Mouse (Mus musculus) erythroblast, embryonic 14.5 days (primary cell): ENCODE measurements around the gene Klhl42. TPM values are rescaled to one million over a fixed set of nuclear protein-coding genes. Genes with fewer than 3 reads are reported as not detected.

Source experiments
- H3K27me3 ChIP-seq: 2 replicates; pipeline ENCODE4 v1.6.1; 2012; ENCODE audit warnings: inconsistent platforms; ENCODE audit not compliant: control insufficient read depth
- H3K36me3 ChIP-seq: 2 replicates; pipeline ENCODE4 v1.6.1; 2012; ENCODE audit warnings: mild to moderate bottlenecking, inconsistent platforms; ENCODE audit not compliant: control insufficient read depth
- H3K4me1 ChIP-seq: 2 replicates; pipeline ENCODE4 v1.6.1; 2012; ENCODE audit warnings: inconsistent platforms; ENCODE audit not compliant: control insufficient read depth
- H3K4me3 ChIP-seq: replicated peaks from 2 replicates; pipeline ENCODE3; 2012; ENCODE audit warnings: moderate library complexity, mild to moderate bottlenecking, inconsistent platforms
- H3K9me3 ChIP-seq: 2 replicates; pipeline ENCODE4 v1.6.1; 2012; ENCODE audit warnings: low read length, inconsistent platforms, mixed read lengths; ENCODE audit not compliant: control insufficient read depth
- GATA1 ChIP-seq: IDR thresholded peaks from 2 replicates; pipeline ENCODE4 v1.6.1; 2012; ENCODE audit warnings: low read length, inconsistent platforms, mixed read lengths
- TAL1 ChIP-seq: IDR thresholded peaks from 3 replicates; pipeline ENCODE4 v1.6.1; 2012; ENCODE audit warnings: low read length, inconsistent platforms, mixed read lengths
- polyA plus RNA-seq: library from polyadenylated mRNA; stranded (reverse); fragments of >175 nt; gene quantifications from 2 replicates; pipeline ENCODE4 v1.2.3, GENCODE M21; 2012

The Klhl42 gene
- polyA plus RNA-seq, 1 experiment = 0.02 TPM

- no peak for TF ChIP-seq GATA1
- TF ChIP-seq TAL1 = no peak
- H3K36me3 ChIP-seq = peaks cover 62% of the 10 kb centered on the region
- H3K4me3 ChIP-seq = no peak overlapping the region
- H3K9me3 ChIP-seq = no peaks in the 10 kb centered on the region
- H3K4me1 ChIP-seq = no peaks in the 10 kb centered on the region
- no peaks in the 10 kb centered on the region for H3K27me3 ChIP-seq
Observed at GRCm38 (mm10) chr6:147055374-147055977, 35.7 kb upstream of the Klhl42 start.

GRCm38 (mm10) chr6:147059326-147059725 lies 31.9 kb upstream of the Klhl42 start:
- Histone ChIP-seq H3K9me3 (no peaks in the 10 kb centered on the region), H3K4me1 (no peaks in the 10 kb centered on the region), H3K27me3 (no peaks in the 10 kb centered on the region), H3K4me3 (no peak overlapping the region), H3K36me3 (peaks cover 64% of the 10 kb centered on the region)
- TF ChIP-seq GATA1 (no peak), TAL1 (no peak)

GRCm38 (mm10) chr6:147061630-147062029 lies 29.5 kb upstream of the Klhl42 start:
- Histone ChIP-seq H3K27me3 (no peaks in the 10 kb centered on the region), H3K4me3 (no peak overlapping the region), H3K9me3 (no peaks in the 10 kb centered on the region), H3K36me3 (peaks cover 51% of the 10 kb centered on the region), H3K4me1 (no peaks in the 10 kb centered on the region)
- TF ChIP-seq TAL1 (no peak), GATA1 (no peak)

GRCm38 (mm10) chr6:147062034-147062433 lies 29.1 kb upstream of the Klhl42 start:
- no peak for TF ChIP-seq GATA1
- no peak for TF ChIP-seq TAL1
- H3K36me3 ChIP-seq = peaks cover 54% of the 10 kb centered on the region

GRCm38 (mm10) chr6:147062694-147063093 lies 28.5 kb upstream of the Klhl42 start:
- no peak for TF ChIP-seq TAL1
- TF ChIP-seq GATA1 = no peak
- Histone ChIP-seq H3K4me3 (no peak overlapping the region), H3K4me1 (no peaks in the 10 kb centered on the region), H3K36me3 (peaks cover 54% of the 10 kb centered on the region), H3K27me3 (no peaks in the 10 kb centered on the region), H3K9me3 (no peaks in the 10 kb centered on the region)

More at GRCm38 (mm10) chr6:147062034-147062433, 29.1 kb upstream of the Klhl42 start:
- no peak overlapping the region for H3K4me3 ChIP-seq
- no peaks in the 10 kb centered on the region for H3K4me1 ChIP-seq
- no peaks in the 10 kb centered on the region for H3K9me3 ChIP-seq
- no peaks in the 10 kb centered on the region for H3K27me3 ChIP-seq

GRCm38 (mm10) chr6:147064226-147064943 lies 26.8 kb upstream of the Klhl42 start:
- no peak overlapping the region for H3K4me3 ChIP-seq

GRCm38 (mm10) chr6:147064944-147065261 lies 26.3 kb upstream of the Klhl42 start:
- no peaks in the 10 kb centered on the region for H3K4me1 ChIP-seq
- no peaks in the 10 kb centered on the region for H3K9me3 ChIP-seq
- peaks cover 44% of the 10 kb centered on the region for H3K36me3 ChIP-seq
- H3K4me3 ChIP-seq = no peak overlapping the region
- TF ChIP-seq TAL1 (no peak), GATA1 (no peak)
- no peaks in the 10 kb centered on the region for H3K27me3 ChIP-seq

More at GRCm38 (mm10) chr6:147064226-147064943, 26.8 kb upstream of the Klhl42 start:
- TF ChIP-seq TAL1 (no peak), GATA1 (no peak)
- Histone ChIP-seq H3K4me1 (no peaks in the 10 kb centered on the region), H3K36me3 (peaks cover 46% of the 10 kb centered on the region), H3K27me3 (no peaks in the 10 kb centered on the region), H3K9me3 (no peaks in the 10 kb centered on the region)

GRCm38 (mm10) chr6:147075808-147076387 lies 15.3 kb upstream of the Klhl42 start:
- Histone ChIP-seq H3K4me3 (no peak overlapping the region), H3K4me1 (no peaks in the 10 kb centered on the region), H3K9me3 (no peaks in the 10 kb centered on the region), H3K27me3 (no peaks in the 10 kb centered on the region), H3K36me3 (peaks cover 19% of the 10 kb centered on the region)
- no peak for TF ChIP-seq GATA1
- no peak for TF ChIP-seq TAL1

- Histone ChIP-seq H3K4me1 (no peaks in the 10 kb centered on the region), H3K4me3 (no peak overlapping the region), H3K27me3 (no peaks in the 10 kb centered on the region), H3K36me3 (peaks cover 10% of the 10 kb centered on the region), H3K9me3 (no peaks in the 10 kb centered on the region)
- no peak for TF ChIP-seq GATA1
- TF ChIP-seq TAL1 = no peak
Observed at GRCm38 (mm10) chr6:147076878-147077277, 14.3 kb upstream of the Klhl42 start.

- Histone ChIP-seq H3K4me1 (no peaks in the 10 kb centered on the region), H3K36me3 (peaks cover 2% of the 10 kb centered on the region)
- TF ChIP-seq TAL1 (no peak), GATA1 (no peak)
Observed at GRCm38 (mm10) chr6:147079919-147080318, 11.3 kb upstream of the Klhl42 start.

More at GRCm38 (mm10) chr6:147079919-147080318, 11.3 kb upstream of the Klhl42 start:
- H3K4me3 ChIP-seq = no peak overlapping the region
- no peaks in the 10 kb centered on the region for H3K27me3 ChIP-seq
- no peaks in the 10 kb centered on the region for H3K9me3 ChIP-seq
